Mouse (Mus musculus): ENCODE data around the gene Spaca7. TPM values are rescaled to one million over a fixed set of nuclear protein-coding genes. Genes with fewer than 3 reads are reported as not detected.

The Spaca7 gene
- polyA plus RNA-seq, 1 experiment = not detected

DNA sequence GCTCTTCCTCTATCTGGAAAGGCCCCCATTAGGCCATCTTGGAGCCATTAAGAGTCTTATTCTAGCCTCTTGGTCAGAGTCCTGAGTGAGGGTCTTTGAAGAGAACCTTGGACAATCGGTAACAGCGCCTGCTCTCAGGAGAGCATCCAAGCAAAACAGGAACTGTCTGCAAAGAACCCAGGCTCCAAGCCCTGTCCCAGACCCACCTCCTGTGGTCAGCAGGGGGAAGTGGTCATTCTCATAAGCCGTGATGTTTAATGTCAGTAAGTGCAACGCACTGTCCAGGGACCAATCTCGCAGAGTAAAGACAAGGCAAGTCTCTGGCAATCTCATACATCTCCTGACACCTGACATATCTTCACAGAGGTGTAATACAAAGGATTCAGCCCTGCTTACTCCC, 3.2 kb downstream of the Spaca7 start:
- TF ChIP-seq GATA1 (IDR thresholded peaks at IDR 0.05; ENCODE audit: low read length) = no peak

- no peak for TF ChIP-seq GATA1 (IDR thresholded peaks at IDR 0.05; ENCODE audit: low read length)
Observed at GRCm38 (mm10) chr8:12576739-12577138, 3.9 kb downstream of the Spaca7 start.

GRCm38 (mm10) chr8:12583785-12584184, 11.0 kb downstream of the Spaca7 start:
- TF ChIP-seq GATA1 (IDR thresholded peaks at IDR 0.05; ENCODE audit: low read length) = no peak

DNA sequence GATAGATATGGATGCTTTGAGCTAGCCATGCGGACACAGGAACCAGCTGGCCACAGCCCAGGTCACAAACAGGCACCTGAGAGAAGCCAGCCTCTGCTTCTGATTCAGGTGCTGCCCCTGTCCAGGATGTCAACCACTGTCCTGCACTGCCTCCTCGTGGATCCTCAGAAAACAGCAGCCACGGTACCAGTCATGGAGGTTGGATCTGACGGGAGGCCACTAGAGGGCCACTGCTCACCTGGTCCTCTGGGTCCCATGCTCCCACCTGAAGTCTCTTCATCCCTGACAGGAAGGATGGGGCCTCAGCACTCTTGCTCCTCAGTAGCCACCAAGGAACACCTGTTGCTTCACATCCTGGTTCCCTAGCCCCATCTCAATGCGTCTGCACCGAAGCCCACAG, 34.4 kb downstream of the Spaca7 start:
- TF ChIP-seq GATA1 (IDR thresholded peaks at IDR 0.05; ENCODE audit: low read length) = no peak

GRCm38 (mm10) chr8:12608810-12609209, 36.0 kb downstream of the Spaca7 start:
- no peak for TF ChIP-seq GATA1 (IDR thresholded peaks at IDR 0.05; ENCODE audit: low read length)

GRCm38 (mm10) chr8:12609752-12610449, 37.1 kb downstream of the Spaca7 start:
- TF ChIP-seq GATA1 (IDR thresholded peaks at IDR 0.05; ENCODE audit: low read length) = no peak

- TF ChIP-seq GATA1 (IDR thresholded peaks at IDR 0.05; ENCODE audit: low read length) = no peak
Observed at GRCm38 (mm10) chr8:12613201-12613600, 40.4 kb downstream of the Spaca7 start.

DNA sequence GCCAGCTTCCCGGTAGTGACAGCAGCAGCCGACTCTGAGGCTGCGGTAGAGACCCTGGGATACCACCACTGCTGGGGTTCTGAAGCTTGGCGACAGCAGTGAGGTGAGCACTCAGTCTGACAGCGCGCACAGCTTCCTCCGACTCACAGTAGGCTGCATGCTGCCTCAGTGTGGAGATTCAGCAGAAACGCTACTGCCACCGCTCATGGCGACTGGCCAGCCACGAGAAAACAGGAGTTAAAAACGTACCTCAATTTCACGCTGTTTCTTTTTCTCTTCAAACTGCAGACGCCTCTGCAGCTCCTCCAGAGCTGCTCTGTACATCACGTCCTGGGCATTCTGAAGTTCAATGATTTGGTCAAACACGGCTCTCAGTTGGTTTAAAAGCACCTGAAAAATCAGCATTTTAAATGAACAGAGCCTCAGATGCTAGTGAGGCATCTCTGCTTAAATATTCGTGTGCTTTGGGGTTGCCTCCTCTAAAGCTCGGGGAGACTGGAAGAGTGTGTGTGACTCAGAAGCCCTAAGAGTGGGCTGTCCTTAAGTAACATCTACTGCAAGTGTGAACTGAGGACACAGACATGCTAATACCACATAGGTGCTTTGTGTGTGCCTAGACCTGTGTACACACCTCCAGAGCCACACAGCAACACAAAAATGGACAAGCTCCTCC, 48.9 kb downstream of the Spaca7 start:
- no peak for TF ChIP-seq GATA1 (IDR thresholded peaks at IDR 0.05; ENCODE audit: low read length)

GRCm38 (mm10) chr8:12625890-12626289, 53.1 kb downstream of the Spaca7 start:
- TF ChIP-seq GATA1 (IDR thresholded peaks at IDR 0.05; ENCODE audit: low read length) = no peak

DNA sequence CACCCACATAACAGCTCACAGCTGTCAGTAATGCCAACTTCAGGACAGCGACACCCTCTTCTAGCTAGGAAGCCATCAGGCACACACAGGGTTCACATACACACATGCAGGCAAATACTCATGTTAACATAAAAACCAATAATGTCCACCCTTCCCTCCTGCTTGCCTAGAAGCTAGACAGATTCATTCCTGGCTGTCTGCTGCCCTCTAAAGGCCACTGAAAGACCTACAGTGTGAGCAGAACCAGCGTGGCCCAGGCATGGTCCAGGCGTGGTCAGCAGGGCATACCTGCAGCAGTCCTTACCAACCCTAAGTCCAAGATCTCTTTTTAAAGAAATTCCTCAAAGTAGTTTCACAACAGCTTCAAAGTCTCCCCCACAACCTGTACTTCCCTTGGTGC, 56.2 kb downstream of the Spaca7 start:
- no peak for TF ChIP-seq GATA1 (IDR thresholded peaks at IDR 0.05; ENCODE audit: low read length)

- TF ChIP-seq GATA1 (IDR thresholded peaks at IDR 0.05; ENCODE audit: low read length) = no peak
Observed at GRCm38 (mm10) chr8:12635366-12635765, 62.5 kb downstream of the Spaca7 start.

DNA sequence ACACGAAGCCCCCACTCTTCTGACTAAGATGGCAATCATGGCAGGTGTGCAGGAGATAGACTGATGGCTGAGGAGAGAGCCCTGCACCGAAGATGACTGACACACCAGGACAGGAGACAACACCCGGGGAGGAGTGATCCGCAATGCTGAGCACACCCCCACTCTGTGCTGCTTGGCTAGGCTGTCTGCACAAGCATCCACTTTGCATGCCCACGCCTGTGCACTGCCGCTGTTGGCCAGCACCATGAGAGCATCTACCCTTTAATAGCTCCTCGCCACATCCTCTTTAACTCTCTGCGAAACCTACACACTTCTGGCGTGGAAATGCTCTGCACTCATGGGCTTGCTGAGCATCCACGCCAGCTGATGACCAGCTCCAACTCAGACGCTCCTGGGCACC, 65.6 kb downstream of the Spaca7 start:
- no peak for TF ChIP-seq GATA1 (IDR thresholded peaks at IDR 0.05; ENCODE audit: low read length)

DNA sequence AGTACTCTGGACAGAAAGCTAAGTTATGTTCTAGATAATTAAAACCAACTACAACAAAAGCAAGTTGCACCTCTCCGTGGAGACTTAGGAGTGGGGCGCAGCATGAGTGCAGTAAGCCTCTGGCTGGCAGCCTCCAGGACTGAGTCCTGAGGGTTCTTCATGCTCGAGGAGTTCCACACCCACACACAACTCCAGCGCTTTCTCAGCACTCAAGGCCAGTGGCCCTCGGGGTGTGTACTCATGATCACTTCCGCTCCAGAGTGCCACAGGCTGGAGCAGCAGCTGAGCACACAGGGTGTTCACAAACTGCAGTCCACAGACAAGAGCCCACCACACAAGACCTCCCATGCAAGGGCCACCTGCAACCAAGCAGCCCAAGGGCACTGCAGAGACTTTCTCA, 68.7 kb downstream of the Spaca7 start:
- TF ChIP-seq GATA1 (IDR thresholded peaks at IDR 0.05; ENCODE audit: low read length) = no peak

DNA sequence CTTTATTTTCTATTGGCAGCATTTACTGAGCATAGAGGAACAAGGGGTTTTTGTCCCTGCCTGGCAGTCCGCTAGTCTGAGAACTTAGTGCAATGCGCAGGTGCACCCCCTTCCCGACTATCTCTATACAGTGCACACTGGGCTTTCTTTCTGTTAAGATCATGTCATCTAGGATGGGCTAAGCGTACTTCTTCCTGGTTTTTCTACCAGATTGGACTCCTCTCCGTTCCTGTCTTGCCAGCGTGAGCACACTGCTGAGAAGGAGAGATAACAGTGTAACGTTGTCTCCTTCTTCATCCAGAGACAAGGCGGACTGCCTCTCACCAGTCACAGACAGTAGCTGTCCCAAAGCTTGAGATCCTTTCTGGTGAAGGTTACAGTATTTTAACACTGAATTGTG, 71.5 kb downstream of the Spaca7 start:
- TF ChIP-seq GATA1 (IDR thresholded peaks at IDR 0.05; ENCODE audit: low read length) = no peak

DNA sequence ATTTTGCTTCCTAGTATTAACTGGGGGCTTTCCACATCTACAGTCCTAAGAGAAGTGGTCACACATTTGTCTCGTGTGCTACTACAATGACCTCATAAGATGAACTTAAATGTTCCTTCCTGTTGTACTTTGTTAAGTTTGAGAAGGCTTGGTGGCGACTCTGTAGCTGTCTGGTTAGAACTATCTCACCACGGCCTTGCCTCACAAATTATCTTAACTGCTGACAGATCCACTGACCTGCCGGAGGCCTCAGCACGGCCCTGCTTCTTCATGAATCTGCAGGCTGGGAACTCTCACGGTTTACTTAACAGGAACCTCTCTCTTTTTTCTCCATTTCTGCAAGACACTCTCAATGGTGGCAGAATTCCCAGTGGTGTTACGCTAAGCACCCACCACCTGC, 72.1 kb downstream of the Spaca7 start:
- TF ChIP-seq GATA1 (IDR thresholded peaks at IDR 0.05; ENCODE audit: low read length) = no peak

- TF ChIP-seq GATA1 (IDR thresholded peaks at IDR 0.05; ENCODE audit: low read length) = no peak
Observed at GRCm38 (mm10) chr8:12646536-12646935, 73.7 kb downstream of the Spaca7 start.

DNA sequence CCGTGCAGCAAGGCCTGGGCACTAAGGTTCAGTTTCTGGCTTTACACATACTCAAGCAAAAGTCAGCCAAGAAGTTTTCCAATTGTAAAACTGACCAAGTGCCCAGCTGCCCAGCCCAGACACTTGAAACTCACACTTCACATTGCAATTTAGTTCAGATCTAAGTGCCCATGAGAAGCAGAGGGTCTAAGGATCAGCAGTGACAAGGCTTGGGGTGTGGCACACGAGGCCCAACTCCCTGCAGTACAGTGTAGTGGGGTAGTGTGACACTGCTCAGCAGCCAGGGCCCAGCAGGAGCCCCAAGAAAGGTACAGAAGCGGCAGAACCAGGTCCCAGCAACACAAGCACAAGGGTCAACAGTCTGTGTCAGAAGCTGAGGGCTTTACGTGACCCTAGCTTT, 76.1 kb downstream of the Spaca7 start:
- no peak for TF ChIP-seq GATA1 (IDR thresholded peaks at IDR 0.05; ENCODE audit: low read length)

Other genes with a start within 250 kb of the Spaca7 start
- not detected in 2 replicates for gene Sox1, start 177.7 kb upstream of the Spaca7 start, polyA plus RNA-seq (2012)
- gene Tubgcp3, start 99.2 kb downstream of the Spaca7 start, polyA plus RNA-seq (2012) = 39.8 and 41.6 TPM in 2 replicates
- gene Atp11a, start 184.0 kb downstream of the Spaca7 start, polyA plus RNA-seq (2012) = not detected in 2 replicates

Measured in G1E-ER4 (cell line).